Mouse (Mus musculus) left cerebral cortex, adult 2 months (tissue): ENCODE results near the gene Prrt4. TPM values are rescaled to one million over a fixed set of nuclear protein-coding genes. Genes with fewer than 3 reads are reported as not detected.

Source experiments
- DNase-seq, 2 experiments: peaks; one replicate each; pipeline ENCODE4 v3.0.0; 2021 to 2022; ENCODE audit warnings: low spot score in 2 of 2, mixed read lengths in 1 of 2; ENCODE audit errors: extremely low spot score in 1 of 2
- H3K27ac ChIP-seq: fragments of 200-600 bp; 2 replicates; pipeline ENCODE4 v1.8.1; 2022
- H3K4me3 ChIP-seq: fragments of 200-600 bp; 2 replicates; pipeline ENCODE4 v1.8.1; 2022
- CTCF ChIP-seq: fragments of 200-600 bp; IDR thresholded peaks from 2 replicates; pipeline ENCODE4 v1.8.1; 2022; ENCODE audit warnings: antibody characterized with exemption, mild to moderate bottlenecking, moderate library complexity
- intact Hi-C: fragments of 180-260 bp; cut with DNase I; formaldehyde crosslinking; loops from one replicate; pipeline ENCODE4 v1.15.1; 2025
- total RNA-seq, 2 experiments: library from RNA; stranded (reverse); gene quantifications; 2 replicates each; pipeline ENCODE4 v1.2.3; 2021

Prrt4 gene
- total RNA-seq, 2 experiments from 2014 or later: 2.5 to 2.9 TPM

DNA sequence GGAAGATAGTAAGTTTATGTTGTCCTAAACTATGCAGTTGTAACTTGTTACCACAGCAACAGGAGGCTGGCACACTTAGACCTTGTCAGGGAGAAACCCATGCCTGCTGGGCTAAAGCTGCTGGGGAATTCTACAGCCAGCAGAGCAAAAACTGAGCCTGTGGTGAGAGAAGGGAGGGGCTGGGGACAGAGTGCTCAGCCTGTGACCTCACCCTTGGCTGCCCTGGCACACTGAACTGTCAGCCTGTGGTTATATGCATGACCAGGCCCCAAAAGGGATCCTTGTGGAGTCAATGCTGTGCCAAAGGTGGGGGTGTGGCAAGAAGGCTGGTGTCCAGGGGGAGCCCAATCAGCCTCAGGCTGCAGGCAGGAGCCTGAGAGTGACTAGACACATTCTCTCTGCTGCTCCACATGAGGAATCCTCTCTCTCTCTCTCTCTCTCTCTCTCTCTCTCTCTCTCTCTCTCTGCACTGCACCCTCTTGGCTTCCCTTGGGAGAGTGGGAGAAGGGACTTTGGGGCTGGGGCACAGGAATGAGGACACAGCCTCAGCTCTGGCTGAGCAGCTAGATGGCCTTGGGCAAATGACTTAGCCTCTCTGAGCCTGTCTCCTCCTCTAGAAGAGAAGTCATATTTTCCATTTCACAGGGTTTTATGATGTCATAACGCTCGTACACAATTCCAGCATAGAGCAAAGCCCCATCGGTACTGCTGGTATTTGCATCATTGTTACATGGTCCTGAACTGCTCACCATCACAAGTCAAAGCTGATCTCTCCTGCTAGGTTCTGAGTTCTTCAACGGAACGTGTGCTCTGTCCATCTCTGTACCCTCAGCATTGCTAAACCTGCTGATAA, 16.7 kb upstream of the Prrt4 start:
- intact Hi-C loops: no loop called here
- TF ChIP-seq CTCF: no peak

DNA sequence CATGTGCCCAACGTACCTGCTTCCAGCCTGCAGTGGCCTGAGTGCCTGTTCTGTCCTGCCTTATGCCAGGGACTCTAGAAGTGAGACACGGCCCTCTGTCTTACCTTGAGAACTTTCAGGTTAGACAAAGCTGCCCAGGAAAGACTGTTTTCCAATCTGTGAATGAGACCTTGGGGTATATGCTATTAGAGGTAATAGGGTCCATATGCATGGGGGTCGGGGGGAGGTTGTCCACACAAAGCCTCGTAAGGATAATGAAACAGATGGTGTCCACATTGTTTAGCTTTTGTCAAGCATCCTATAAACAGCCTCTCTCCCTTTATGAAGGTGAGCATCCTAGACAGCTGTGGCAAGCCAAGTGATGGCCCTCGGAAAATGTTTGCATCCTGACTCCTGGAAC, 15.8 kb upstream of the Prrt4 start:
- no peak overlapping the region for H3K27ac ChIP-seq
- no peak for DNase-seq
- intact Hi-C loops: no loop called here
- H3K4me3 ChIP-seq: no peak overlapping the region
- TF ChIP-seq CTCF: no peak

More for the DNA sequence above, 16.7 kb upstream of the Prrt4 start:
- H3K27ac ChIP-seq: no peak overlapping the region
- no peak overlapping the region for H3K4me3 ChIP-seq
- peak in 1 of 2 experiments; percentile 7 for DNase-seq

DNA sequence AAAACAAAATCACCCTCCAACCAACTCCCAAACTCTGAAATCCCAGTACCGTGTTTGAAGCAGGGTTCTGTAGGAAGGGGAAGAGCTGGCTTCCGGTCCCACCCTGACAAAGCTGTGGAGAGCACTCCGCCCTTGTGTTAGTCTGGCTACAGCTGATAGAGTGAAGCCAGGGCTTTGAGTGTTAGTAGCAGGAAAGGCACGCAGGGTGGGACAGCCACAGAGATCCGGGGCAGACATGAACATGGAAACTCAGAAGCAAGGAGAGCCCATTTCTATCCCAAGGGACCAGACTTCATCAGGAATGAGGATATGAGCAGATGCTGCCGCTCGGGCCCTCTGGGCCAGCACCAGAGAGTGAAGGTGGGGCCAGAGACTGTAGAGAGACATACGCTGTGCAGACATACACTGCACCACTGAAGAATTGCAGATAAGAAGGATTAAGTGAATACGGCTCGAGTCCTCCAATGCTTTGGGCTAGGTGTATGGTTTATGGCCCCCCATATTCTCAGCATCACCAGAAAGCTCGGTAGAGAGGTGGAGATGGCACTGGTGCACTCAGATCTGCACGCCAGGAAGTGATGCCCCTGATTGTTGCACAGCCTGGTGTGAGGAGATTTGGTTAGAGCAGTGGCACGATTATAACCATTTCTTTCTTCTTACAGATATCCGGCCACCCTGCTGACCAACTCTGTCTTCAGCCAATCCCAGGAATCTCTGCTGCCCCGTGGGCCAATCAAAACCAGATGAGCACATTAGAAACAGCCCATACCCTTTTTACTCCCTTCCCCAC, 14.8 kb upstream of the Prrt4 start:
- no peak for TF ChIP-seq CTCF
- intact Hi-C loops: no loop called here
- H3K4me3 ChIP-seq: no peak overlapping the region
- DNase-seq: no peak
- H3K27ac ChIP-seq: no peak overlapping the region

DNA sequence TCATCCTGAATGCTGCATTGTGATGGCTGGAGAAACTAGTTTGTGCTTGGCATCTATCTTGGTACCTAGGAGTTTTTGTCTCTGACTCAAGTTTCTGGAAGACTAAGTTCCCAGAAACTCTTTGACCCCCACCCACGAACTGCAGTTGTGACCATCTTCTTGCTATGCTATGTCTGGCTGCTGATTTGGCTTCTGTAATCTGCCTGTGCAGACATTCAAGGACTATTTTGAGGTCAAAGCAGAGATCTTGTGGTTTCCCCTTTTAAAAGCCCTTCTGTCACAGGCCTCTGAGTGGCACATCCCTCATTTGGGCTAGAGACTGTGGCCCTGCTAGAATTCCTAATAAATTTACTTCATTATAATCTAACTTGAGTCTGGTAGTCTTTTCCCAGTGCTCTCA, 8.6 kb upstream of the Prrt4 start:
- intact Hi-C loops: no loop called here
- no peak for DNase-seq
- TF ChIP-seq CTCF: no peak

DNA sequence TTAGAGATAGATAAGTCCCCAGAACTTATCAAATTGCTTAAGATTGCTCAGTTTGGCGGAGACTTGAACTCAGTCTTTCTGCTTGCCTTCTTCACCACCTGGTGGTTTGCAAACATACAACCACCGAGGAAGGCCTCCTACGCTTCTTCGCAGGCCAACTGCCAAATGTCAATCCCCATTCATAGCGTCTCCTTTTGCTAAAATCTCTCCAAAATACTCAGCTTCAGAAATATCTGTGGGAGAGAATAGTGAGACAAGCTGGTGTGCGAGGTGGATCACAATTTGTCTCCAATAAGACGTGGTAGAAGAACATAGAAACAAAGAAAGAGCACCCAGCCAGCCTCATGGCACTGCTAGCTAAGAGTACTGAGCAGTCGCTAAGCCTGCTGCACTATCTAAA, 459 bp upstream of the Prrt4 start:
- no peak overlapping the region for H3K27ac ChIP-seq
- intact Hi-C loops: loop anchor here (2.0 kb wide), 1 partner anchor 19 kb away; no protein-coding TSS in a partner anchor

More for the DNA sequence above, 8.6 kb upstream of the Prrt4 start:
- Histone ChIP-seq H3K4me3 (no peak overlapping the region), H3K27ac (no peak overlapping the region)

DNA sequence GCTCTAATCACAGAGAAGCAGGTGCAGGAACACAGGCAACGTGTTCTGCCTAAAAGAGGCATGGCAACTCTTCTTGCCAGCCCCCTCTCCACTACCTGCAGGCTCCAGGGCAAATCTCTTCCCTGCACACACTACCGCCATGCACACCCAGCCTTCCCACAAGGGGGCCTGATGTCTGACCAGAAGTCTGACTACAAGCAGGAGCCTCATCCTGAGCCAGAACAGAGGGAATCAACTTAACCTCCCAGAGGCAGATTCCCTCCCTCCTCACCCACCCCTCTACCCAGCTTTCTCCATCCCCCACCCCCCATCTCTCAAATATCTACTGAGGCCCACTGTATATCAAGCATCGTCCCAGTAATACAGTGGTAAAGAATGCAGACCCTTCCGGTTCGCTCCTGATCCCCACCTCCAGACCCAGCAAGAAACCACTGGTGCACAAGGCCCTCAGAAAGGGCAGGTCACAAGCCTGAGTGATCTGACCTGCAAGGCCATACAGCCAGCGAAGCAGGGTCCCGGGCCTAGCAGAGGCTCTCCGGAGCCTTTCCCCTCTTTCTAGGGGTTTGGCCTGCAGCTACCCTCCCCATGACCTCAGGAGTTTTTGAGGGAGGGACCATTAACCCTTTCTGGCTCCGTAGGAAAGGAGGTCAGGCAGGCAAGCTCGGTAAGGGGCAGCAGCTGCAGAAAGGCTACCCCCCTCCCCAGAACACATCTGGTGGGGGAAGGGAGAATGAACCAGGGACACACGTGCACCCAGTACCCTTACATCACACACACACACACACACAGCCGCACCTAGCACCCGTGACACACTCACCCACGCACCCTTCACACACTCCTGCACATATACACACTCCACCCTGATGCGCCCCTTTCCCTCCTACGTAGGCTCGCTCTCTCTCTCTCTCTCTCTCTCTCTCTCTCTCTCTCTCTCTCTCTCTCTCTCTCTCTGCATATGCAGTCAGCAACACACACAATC, 1.2 kb downstream of the Prrt4 start:
- Histone ChIP-seq H3K27ac (no peak overlapping the region), H3K4me3 (peak overlapping the region; percentile 60)
- DNase-seq: no peak
- TF ChIP-seq CTCF: peak; percentile 10
- intact Hi-C loops: loop anchor here (2.0 kb wide), 1 partner anchor 21 kb away; no protein-coding TSS in a partner anchor

More for the DNA sequence above, 459 bp upstream of the Prrt4 start:
- DNase-seq: peak; percentile 42 to 46
- peak overlapping the region; percentile 60 for H3K4me3 ChIP-seq
- TF ChIP-seq CTCF: no peak; the same call in 1 of the 2 replicates

DNA sequence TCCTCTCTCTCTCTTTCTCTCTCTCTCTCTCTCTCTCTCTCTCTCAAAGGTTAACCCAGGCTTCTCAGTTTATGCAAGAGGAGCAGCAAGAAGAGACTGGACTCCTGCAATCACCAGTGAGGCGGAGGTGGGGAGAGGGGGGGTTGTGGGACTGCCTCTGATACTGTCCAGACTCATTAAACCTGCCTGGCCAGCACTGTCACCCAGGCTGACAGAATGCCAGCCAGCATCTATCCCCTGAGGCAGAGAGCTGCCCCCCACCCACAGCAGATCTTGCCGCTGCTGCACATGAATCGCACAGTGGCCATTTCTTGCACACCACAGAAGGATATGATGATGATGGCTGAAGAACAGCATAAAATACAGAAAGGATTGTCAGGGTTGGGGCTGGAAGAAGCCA, 4.3 kb downstream of the Prrt4 start:
- intact Hi-C loops: no loop called here

DNA sequence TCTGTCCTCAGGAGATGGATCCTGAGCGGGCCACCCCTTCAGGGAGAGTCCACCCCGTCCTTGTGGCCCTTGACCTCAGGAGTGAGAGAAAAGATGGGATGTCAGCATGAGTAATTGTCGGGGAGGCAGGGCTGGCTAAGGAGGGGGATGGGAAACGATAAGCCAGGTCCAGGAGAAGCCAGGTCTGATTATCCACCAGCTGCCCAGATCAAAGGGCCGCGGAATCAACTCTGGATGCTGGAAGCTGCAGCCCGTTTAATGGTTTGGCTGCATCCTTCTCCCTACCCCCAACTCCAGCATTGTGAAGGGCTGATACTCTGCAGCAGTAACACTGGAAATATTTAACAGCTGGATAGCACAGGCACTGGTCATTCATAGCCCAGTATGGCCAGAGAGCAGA, 5.0 kb downstream of the Prrt4 start:
- no peak for DNase-seq
- H3K4me3 ChIP-seq: no peak overlapping the region
- H3K27ac ChIP-seq: no peak overlapping the region
- intact Hi-C loops: no loop called here
- no peak for TF ChIP-seq CTCF

More for the DNA sequence above, 4.3 kb downstream of the Prrt4 start:
- TF ChIP-seq CTCF: no peak
- Histone ChIP-seq H3K4me3 (no peak overlapping the region), H3K27ac (no peak overlapping the region)
- DNase-seq: no peak

DNA sequence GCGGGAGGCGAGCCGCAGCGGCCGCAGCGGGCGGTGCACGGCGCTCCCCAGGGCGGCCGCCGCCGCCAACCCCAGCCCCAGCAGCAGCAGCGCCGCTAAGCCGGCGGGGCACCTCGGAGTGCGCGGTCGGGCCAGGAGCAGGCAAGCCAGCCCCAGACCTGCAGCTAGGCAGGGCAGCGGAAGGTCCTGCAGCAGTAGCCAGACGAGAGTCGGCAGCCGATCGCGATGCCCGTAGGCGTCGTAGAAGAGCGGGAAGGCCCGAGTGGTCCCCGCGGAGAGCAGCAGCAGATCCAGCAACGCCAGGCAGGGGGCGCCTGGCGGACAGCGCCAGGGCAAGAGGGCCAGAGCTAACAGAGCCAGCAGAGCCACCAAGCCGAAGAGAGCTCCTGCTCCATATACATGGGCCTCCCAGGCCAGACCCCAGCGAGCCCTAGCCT, 8.4 kb downstream of the Prrt4 start:
- intact Hi-C loops: loop anchor here (2.0 kb wide), 2 partner anchors 70 to 108 kb away; partner anchors contain the start of gene Fam71f2
- TF ChIP-seq CTCF: peak; percentile 96
- 0 out of 2 replicates have a peak overlapping the region, but pooled peaks have one; percentile 36 for H3K27ac ChIP-seq
- DNase-seq: peak; percentile 57 to 76
- peak overlapping the region; percentile 52 for H3K4me3 ChIP-seq

DNA sequence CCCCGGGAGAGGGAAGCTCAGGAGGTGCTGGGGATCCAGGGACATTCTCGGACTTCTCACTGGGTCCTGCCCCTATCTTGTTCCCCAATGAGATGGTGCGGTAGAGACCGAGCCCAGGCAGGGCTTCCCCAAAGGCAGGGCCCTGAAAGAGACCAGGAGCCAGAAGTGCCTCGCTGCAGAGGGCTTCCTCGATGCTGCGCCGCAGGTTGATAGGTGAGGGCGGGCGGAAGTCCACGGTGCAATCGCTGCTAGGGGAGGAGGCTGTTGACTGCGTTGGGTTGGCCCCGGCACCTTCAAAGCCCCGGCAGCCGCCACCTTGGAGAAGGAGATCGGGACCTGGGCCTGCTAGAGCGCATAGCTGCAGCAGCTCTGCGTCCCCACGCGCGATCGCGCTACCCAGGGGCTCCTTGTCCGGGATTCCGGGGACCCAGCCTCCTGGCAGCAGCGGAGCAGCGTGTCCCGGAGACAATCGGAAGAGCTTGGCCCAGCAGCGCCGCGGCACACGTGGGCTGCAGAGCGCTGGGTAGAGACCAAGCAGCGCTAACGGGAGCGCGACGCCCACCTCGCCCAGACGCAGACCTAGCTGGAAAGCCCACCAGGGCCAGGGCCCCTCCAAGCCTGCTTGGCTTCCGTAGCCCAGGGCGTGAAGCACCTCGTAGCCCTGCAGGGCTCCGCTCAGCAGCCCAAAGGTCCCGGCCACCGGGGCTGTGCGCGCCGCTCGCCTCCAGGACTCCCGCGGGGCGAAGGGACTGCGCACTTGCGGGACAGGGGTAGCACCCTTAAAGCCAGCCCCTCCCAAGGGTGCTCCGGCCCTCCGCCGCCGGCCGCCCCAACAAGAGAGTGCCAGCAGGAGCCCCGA, 9.1 kb downstream of the Prrt4 start:
- DNase-seq: peak; percentile 31 to 34

More for the DNA sequence above, 9.1 kb downstream of the Prrt4 start:
- intact Hi-C loops: loop anchor here (2.0 kb wide), 2 partner anchors 71 to 109 kb away; partner anchors contain the start of gene Fam71f2
- no peak overlapping the region for H3K27ac ChIP-seq
- H3K4me3 ChIP-seq: peak overlapping the region; percentile 52
- TF ChIP-seq CTCF: no peak
